Mouse (Mus musculus): ENCODE measurements around the gene Ntn3.
A peak's percentile ranks its signal among the peaks of the same experiment; 100 is the strongest.

The Ntn3 gene

GRCm38 (mm10) chr17:24209043-24209915 lies at the start of gene Ntn3:
Ntn3 (minus strand) TSS chr17:24209531.
- peak; percentile 73 for DNase-seq

- no peak for DNase-seq
Measured at GRCm38 (mm10) chr17:24258981-24259380, 49.6 kb upstream of the Ntn3 start.

GRCm38 (mm10) chr17:24252329-24252728 lies 43.0 kb upstream of the Ntn3 start:
- DNase-seq, result no peak

- DNase-seq, result peak; percentile 98
Measured at GRCm38 (mm10) chr17:24251320-24252069, 42.2 kb upstream of the Ntn3 start, which contains the start of gene Ccnf. Ccnf (minus strand) TSS chr17:24251484.

DNA sequence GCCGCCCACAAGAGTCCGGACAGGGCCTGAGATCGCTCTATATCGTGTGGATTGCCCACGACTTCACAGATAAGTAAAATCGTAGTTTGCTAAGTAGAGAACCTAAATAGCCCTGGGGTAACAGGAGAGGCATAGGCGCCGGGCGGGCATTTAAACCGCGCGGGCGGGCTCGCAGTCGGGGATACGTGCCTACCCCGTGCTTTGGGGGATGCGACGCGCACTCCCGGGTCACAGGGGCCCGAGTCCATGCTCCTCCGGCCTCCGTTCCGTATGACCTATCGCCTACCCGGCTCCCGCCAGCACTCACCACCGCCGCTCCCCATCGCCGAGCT lies 41.6 kb upstream of the Ntn3 start:
- no peak for DNase-seq

- peak; percentile 34 for DNase-seq
Measured at GRCm38 (mm10) chr17:24248641-24249040, 39.3 kb upstream of the Ntn3 start.

DNA sequence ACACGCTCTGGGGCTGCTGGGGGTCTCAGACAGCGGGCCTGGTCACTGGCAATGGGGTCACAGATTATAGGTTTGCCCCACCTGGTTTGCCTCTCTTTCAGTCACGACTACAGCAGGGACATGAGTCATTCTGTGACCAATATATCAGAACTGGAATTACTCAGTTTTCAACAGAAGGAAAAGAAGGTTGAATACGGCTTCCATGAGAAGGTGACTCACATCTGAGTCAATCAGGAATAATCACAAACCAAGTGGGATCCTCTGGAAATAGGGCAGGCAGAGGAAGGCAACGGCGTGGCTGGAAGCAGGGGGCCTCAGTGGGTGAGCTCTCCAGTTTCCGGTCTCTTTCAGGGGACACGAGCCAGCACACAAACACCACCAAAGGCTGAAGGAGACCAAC lies 34.7 kb upstream of the Ntn3 start:
- no peak for DNase-seq

DNA sequence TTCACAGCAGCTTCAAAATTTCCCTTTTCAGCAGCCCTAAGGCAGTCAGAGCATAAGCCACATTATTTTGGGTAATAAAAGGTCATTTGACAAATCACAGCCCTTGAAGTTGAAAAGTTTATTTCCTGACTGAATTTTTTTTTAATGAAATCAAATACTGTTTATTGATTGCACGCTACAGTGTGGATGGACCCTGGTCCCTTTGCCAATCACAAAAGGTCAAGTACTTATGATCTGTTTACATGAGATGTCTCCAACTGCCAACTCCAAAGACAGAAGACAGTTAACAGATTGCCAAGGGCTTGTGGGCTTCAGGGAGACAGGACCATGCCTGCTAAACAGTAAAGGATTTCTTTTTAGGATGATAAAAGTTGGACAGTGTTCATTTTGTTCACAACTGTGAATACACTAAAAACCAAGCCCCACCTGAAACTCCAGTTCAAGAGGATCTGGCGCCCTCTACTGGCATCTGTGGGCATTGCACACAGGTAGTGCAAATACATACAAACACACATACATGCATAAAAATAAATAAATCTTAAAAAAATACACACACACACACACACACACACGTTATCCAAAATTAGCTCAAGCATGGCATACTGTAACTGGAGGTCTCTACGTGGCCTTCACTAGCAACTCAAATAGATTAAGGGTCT lies 34.1 kb upstream of the Ntn3 start:
- no peak for DNase-seq

DNA sequence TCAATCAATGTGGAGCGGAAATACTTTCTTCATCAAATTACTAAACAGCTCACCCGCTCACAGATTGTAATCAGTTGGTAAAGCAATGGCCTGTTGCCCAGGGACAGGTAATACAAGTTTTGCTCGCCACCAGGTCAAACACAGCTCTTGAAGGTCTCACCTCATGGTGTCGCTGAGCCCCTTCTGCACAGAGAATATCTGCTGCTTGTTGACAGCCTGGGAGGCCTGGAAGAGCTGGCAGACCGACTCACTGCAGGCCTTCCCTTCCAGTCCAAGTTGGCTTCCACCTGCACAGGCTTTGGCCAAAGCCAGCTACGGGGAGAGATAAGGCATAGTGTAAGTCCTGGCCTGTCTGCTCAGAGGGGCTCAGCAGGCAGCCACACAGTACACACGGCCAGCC lies 27.6 kb upstream of the Ntn3 start:
- peak; percentile 81 for DNase-seq

DNA sequence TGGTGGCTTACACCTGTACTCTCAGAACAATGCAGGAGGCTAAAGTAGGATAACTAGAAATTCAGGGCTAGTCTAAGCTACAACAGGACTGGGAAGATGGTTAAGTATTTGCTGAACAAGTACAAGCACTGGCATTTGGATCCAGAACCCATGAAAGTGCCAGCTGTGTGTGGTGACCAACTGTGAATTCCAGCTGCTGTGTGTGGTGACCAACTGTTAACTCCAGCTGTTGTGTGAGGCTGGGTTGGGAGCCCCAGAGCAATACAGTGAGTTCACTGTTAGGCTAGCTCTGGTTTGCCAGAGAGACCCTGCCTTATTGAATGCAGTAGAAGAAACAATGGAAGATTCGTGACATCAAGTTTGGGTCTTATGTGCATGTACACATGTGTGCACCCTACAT lies 27.1 kb upstream of the Ntn3 start:
- DNase-seq, result no peak

GRCm38 (mm10) chr17:24227941-24228340 lies 18.6 kb upstream of the Ntn3 start:
- DNase-seq, result no peak

DNA sequence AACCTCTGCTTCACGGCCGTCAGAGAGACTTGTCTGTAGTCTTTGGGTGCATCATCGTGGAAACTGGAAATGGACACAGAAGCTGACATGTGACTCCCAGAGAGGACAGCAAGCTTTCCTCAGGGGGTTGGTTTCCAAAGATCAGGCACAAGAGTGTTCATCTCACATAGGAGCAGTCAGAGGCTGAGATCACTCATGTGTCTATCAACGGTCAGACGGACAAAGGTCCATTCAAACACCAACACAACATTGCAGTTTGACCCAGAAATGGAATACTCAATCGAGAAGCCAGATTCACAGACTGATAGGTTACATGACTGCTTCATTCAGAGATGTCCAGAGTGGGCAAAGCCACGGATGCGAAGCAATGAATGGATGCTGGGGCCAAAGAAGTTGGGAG lies 17.4 kb upstream of the Ntn3 start:
- no peak for DNase-seq

DNA sequence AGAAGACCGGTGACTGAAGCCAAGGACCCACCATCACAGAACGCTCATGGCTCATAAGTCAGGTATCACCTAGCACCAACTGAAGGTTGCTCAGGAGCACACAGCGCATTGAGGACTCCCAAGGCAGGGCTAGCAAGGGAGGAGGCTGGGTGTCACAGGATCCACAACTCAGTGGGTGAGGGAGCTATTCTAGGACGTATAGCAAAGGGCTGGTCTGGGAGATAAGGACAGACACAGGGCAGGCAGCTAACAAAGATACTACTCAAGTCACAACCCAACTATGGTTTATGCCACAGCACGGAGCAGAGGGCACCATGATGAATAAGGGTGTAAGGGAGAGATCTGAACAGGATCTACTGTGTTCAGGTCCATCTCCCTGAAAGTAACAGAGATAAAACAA lies 16.5 kb upstream of the Ntn3 start:
- no peak for DNase-seq

DNA sequence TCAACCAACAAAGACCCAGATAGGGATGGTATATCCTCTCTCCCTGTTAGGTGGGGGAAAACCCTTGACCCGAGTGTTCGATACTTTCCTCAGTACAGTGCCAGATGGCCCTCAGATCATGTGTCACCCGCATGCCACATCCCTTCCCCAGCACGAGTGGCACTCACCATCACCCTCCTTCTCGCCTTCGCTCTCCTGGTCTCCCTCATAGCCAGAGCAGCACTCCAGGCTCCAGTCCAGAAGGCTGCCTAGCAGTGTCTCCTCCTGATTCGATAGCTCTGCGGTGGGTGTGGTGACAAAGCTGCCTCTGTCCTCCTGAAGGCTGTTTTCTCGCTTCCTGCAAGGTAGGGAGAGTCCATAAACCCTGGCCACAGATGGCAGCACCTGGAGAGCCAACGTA lies 15.4 kb upstream of the Ntn3 start:
- DNase-seq, result no peak

- no peak for DNase-seq
Measured at GRCm38 (mm10) chr17:24223513-24223912, 14.2 kb upstream of the Ntn3 start.

DNA sequence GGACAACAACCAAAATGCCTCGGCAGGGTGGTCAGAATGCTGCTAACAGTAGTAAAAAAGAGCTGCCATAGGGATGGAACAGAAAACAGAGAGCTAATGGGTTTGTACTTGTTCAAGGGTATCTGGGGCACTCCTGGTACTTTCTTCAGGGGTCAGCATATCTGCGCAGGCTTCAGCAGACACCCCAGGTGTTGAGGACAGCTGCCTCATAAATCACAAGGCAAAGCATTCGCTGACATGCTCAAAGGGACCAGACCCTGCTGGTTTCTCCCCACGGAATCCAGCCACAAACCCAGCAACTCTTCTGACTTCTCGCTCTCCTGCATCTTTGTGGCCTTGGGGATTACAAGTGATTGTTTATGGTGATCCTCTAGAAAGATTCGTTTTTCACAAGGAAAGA lies 13.3 kb upstream of the Ntn3 start:
- no peak for DNase-seq

DNA sequence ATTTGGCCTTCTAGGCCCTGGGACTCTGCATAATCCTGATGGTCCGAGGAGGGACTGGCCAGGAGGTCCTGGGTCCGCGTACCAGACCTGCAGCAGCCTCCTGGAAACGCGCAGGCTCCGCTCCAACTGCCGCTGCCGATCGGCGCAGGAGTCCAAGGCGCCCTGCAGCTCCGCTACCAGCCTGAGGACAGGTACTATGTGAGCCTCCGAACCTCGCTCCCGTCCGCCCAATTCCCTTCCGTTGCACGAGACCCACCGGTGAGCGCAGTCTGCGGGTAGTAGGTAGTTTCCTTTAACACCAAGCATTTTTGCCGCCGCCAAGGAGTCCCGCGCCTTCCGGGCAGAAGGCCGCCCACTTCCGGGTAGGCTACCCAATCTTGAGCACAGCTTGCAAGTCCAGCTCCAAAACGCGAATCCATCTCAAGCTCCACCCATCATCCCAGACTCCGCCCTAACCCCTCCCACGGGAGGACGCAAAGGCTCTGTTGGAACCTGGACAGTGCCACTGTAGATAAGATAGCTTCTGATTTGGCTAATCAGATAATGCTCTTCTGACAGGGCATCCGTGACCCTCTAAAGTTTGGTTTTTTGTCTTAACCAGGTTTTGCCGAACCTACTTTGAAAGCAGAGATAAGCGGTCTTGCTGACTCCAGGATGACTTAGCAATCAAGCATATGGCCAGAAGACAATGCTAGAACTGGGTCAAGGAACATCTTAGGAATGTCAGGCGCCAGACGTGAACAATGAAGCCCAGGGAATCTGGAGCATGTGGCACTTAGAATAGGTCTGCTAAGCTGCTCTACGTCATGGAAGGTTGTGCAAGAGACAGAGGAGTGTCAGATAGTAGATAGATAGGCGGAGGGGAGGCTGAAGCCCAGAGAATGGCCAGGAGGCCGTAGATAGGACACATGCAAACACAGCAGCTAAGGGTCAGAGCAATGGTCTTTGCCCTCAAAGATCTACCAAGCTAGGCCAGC lies 11.4 kb upstream of the Ntn3 start, which contains the start of gene Tedc2:
Tedc2 (minus strand) TSS at position 417 of the 977 bp plus-strand sequence.
- DNase-seq, result peak; percentile 98

DNA sequence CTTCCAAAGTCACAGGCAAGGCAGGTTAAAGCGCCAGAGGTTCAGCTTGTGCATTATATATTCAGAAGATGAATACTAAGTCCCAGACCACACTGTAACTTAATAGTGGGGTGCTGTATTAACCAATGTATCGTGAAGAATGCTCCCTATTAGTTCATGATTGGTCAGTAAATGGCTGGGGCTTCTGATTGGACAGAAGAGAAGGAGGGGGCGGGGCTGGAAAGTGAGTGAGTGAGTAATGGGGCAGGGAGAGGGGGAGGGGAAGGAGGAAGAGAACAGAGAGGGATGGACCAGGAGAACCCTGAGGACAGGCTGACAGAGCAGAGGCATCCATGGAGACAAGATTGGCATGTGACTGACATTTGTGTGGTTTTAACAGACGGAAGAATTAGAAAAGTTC lies 7.5 kb upstream of the Ntn3 start:
- DNase-seq, result no peak

DNA sequence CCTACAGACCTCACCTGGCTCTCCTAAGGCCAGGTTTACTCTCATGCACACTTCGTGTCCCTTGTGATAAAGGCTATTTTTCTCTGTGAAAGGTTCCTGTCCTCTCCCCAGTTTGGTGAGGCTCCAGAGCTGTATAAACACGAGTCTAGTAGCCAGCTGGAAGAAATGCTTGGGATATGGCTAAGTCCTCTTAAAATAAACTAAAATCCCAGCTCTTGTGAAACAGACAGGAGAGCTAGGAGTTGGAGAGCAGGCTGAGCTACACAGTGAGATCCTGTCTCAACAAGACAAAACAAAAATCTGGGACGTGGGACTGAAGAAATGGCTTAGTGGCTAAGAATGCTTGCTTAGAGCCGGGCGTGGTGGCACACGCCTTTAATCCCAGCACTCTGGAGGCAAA lies 3.9 kb upstream of the Ntn3 start:
- DNase-seq, result no peak

DNA sequence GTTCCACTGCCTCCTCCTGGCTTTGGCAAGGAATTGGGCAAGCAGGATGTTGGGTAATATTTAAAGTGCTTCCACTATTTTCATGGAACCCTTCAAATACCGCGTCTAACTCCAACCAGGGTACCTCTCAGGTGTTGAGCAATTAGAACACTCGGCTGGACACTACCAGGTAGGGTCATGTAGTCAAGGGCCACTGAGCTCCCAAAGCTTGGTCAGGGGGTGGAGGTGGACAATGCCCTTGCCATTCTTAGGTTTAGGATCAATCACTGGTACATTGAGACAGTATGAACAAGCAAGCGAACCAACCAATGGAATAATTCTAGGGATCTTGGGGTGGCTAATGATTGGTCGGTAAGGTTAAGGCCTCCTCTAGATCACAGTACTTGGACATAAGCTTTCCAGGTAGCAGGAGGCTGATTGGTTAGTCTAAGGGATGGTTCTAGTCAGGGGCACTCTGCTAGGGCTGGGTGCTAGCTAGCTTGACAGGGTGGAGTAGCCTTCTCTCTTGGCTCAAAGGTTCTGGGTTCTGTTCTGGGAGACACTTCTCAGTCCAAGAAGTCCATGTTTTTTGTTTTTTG lies 3.2 kb upstream of the Ntn3 start:
- no peak for DNase-seq

DNA sequence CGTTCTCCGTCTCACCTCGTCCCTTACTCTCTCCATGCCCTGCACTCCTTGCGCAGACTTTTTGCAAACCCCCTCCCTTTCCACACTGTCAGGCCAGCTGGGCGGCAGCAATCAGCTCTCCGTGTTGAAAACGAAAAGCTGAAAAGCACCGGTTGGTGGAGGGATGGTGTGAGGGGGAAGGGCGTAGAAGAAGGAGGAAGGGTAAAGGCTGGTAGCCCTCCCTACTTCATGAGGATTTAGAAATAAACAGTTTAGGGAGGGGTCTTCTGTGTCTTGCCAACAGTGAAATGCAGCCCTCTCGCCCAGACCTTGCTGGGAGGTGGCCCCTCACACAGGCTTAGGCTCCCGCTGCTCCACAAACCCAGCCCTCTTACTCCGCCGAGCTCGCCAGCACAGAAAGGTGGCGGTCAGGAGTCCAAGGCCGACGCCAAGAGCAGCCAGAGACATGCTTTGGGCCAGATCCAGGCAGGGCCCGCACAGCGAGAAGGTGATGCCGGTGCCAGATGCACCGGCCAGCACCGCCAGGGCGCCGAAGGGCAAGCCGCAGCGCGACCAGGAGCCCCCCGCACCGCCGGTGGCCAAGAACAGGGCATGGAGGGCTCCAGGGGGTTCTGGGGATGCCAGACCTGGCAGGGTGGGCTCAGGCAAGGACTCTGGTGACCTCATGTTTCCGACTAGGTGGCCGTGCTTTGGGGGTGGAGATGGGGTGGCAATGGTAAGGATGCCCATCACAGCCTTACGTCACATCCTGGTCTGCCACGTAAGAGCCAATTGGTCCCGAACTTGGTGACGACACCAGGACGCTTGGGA lies 2.5 kb upstream of the Ntn3 start:
- peak; percentile 88 for DNase-seq

All from cerebellum, adult 9-10 months (tissue).